Mouse (Mus musculus): ENCODE results near the gene Ranbp3. TPM values are rescaled to one million over a fixed set of nuclear protein-coding genes. Genes with fewer than 3 reads are reported as not detected.

Gene Ranbp3
- total and polyA plus RNA-seq, 3 experiments, result 137 to 150 TPM; not detected in 1

DNA sequence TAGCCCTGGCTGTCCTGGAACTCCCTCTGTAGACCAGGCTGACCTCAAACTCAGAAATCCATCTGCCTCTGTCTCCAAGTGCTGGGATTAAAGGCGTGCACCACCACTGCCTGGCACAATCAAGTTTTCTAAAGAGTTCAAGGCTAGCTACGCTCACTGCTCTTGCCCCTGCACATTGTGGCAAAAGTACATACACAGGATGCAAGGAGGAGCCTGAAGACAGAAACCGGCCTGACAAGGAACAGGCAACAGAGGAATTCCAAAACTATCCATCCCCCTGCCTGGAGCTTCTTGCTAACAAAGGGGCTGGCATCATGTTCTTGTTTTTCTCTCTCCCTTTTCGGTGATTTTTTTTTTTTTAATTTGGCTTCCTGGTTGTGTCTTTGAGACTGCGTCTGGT, 71.1 kb downstream of the Ranbp3 start:
- Histone ChIP-seq H3K79me2 (ENCODE audit: control insufficient read depth, insufficient read depth, low read length, poor library complexity) (no peaks in the 10 kb centered on the region), H3K27ac (ENCODE audit: control insufficient read depth, low read depth, low read length) (no peak overlapping the region), H3K9ac (ENCODE audit: control insufficient read depth, low read depth, low read length, poor library complexity, severe bottlenecking) (no peak overlapping the region), H3K27me3 (ENCODE audit: control insufficient read depth in 1 of 2, insufficient read depth in 2 of 2, low read length in 2 of 2) (no peaks in the 10 kb centered on the region), H3K4me1 (ENCODE audit: control insufficient read depth in 1 of 2, insufficient read depth in 2 of 2, low read length in 2 of 2) (no peaks in the 10 kb centered on the region), H3K36me3 (ENCODE audit: control insufficient read depth in 1 of 2, insufficient read depth in 2 of 2, low read length in 2 of 2) (no peaks in the 10 kb centered on the region), H3K4me3 (ENCODE audit: control insufficient read depth in 1 of 2, insufficient read depth in 1 of 2, low read depth in 2 of 2, low read length in 2 of 2) (no peak overlapping the region), H3K9me3 (replicated peaks; ENCODE audit: insufficient read depth, low read length) (no peaks in the 10 kb centered on the region)
- DNase-seq (ENCODE audit: low read depth, low spot score), result no peak
- no peak for TF ChIP-seq ZKSCAN1 (IDR thresholded peaks at IDR 0.05; ENCODE audit: low read depth, low read length)
- no peak for TF ChIP-seq HCFC1 (IDR thresholded peaks at IDR 0.05; ENCODE audit: low read depth, low read length)
- TF ChIP-seq SIN3A (IDR thresholded peaks at IDR 0.05; ENCODE audit: low read length), result no peak
- TF ChIP-seq USF1 (IDR thresholded peaks at IDR 0.05; ENCODE audit: low read depth, low read length), result no peak
- TF ChIP-seq GATA1 (IDR thresholded peaks at IDR 0.05; ENCODE audit: low read depth, low read length), result no peak
- TF ChIP-seq E2F4 (IDR thresholded peaks at IDR 0.05; ENCODE audit: borderline replicate concordance, low read depth, low read length), result no peak
- TF ChIP-seq MAFK (IDR thresholded peaks at IDR 0.05; ENCODE audit: borderline replicate concordance, low read depth, low read length), result no peak
- no peak for TF ChIP-seq POLR2AphosphoS2 (IDR thresholded peaks at IDR 0.05; ENCODE audit: low read length)
- no peak for TF ChIP-seq TCF12 (IDR thresholded peaks at IDR 0.05; ENCODE audit: low read depth, low read length)
- TF ChIP-seq JUND (IDR thresholded peaks at IDR 0.05; ENCODE audit: low read depth, low read length), result no peak
- no peak for TF ChIP-seq POLR2A (IDR thresholded peaks at IDR 0.05; ENCODE audit: control insufficient read depth in 1 of 2, insufficient read depth in 1 of 2, low read depth in 1 of 2, low read length in 2 of 2, poor library complexity in 1 of 2)
- no peak for TF ChIP-seq MYC (IDR thresholded peaks at IDR 0.05; ENCODE audit: low read depth, low read length)

DNA sequence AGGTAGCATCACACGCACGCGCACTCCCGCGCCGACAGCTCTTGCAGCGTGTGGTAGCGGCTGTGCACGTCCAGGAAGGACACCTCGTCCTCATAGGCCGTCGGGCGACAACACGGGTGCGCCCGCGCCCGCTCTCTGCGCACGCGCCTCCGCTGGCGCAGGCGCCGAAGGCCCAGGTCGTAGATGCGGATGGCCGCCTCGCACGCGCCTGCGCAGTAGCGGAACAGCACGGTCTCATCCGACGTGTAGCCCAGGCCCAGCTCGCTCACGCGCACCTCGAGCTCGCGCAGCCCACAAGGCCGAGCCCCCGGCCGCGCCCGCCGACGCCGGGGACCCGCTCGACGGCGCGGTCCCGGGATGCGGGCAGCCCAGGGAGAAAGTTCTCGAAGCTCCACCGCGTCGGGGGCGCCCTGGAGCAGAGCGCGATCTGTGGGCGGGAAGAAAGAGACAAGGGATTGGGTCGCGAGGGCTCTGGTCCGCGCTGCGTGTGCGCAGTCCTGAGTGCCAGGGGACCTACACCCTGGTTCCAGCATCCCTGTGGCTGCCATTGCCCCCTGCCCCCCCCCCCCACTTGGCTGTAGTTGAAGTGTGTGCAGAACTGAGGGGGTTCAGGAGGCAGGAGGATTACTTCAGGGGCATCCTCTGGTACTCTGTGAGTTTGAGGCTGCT, 78.4 kb downstream of the Ranbp3 start:
- Histone ChIP-seq H3K9ac (ENCODE audit: control insufficient read depth, low read depth, low read length, poor library complexity, severe bottlenecking) (no peak overlapping the region), H3K79me2 (ENCODE audit: control insufficient read depth, insufficient read depth, low read length, poor library complexity) (no peaks in the 10 kb centered on the region), H3K36me3 (ENCODE audit: control insufficient read depth in 1 of 2, insufficient read depth in 2 of 2, low read length in 2 of 2) (no peaks in the 10 kb centered on the region), H3K4me3 (ENCODE audit: control insufficient read depth in 1 of 2, insufficient read depth in 1 of 2, low read depth in 2 of 2, low read length in 2 of 2) (no peak overlapping the region), H3K27me3 (ENCODE audit: control insufficient read depth in 1 of 2, insufficient read depth in 2 of 2, low read length in 2 of 2) (no peaks in the 10 kb centered on the region), H3K27ac (ENCODE audit: control insufficient read depth, low read depth, low read length) (no peak overlapping the region), H3K4me1 (ENCODE audit: control insufficient read depth in 1 of 2, insufficient read depth in 2 of 2, low read length in 2 of 2) (no peaks in the 10 kb centered on the region), H3K9me3 (replicated peaks; ENCODE audit: insufficient read depth, low read length) (no peaks in the 10 kb centered on the region)
- no peak for TF ChIP-seq POLR2AphosphoS5 (IDR thresholded peaks at IDR 0.05; ENCODE audit: borderline replicate concordance, low read depth, low read length)
- no peak for TF ChIP-seq MEF2A (IDR thresholded peaks at IDR 0.05; ENCODE audit: extremely low read depth, insufficient replicate concordance, low read depth, low read length, poor library complexity, severe bottlenecking)
- TF ChIP-seq MYC (IDR thresholded peaks at IDR 0.05; ENCODE audit: low read depth, low read length), result no peak
- no peak for TF ChIP-seq TCF12 (IDR thresholded peaks at IDR 0.05; ENCODE audit: low read depth, low read length)
- no peak for TF ChIP-seq ZC3H11A (IDR thresholded peaks at IDR 0.05; ENCODE audit: low read depth, low read length)
- no peak for TF ChIP-seq SIN3A (IDR thresholded peaks at IDR 0.05; ENCODE audit: low read length)
- no peak for TF ChIP-seq POLR2AphosphoS2 (IDR thresholded peaks at IDR 0.05; ENCODE audit: low read length)
- no peak for TF ChIP-seq TAL1 (IDR thresholded peaks at IDR 0.05; ENCODE audit: low read length)
- no peak for TF ChIP-seq ETS1 (IDR thresholded peaks at IDR 0.05; ENCODE audit: low read depth, low read length)
- TF ChIP-seq USF1 (IDR thresholded peaks at IDR 0.05; ENCODE audit: low read depth, low read length), result no peak
- no peak for TF ChIP-seq CTCF (IDR thresholded peaks at IDR 0.05 in 2 of 3, conservative IDR thresholded peaks at IDR 0.05 in 1 of 3; ENCODE audit: control insufficient read depth in 1 of 3, insufficient read depth in 1 of 3, low read depth in 2 of 3, low read length in 3 of 3, poor library complexity in 1 of 3, severe bottlenecking in 1 of 3)
- no peak for DNase-seq (ENCODE audit: low read depth, low spot score)

Data from MEL (cell line).